Mouse (Mus musculus) hindbrain, embryonic 10.5 days (tissue): Measurements from ENCODE around the gene Mgat5. TPM values are rescaled to one million over a fixed set of nuclear protein-coding genes. Genes with fewer than 3 reads are reported as not detected.

Experiments
- DNase-seq: peaks from one replicate; pipeline ENCODE4 v3.0.0-alpha.2; 2017; ENCODE audit warnings: low spot score
- H3K27ac ChIP-seq: fragments of 300-500 bp; sonication (generic); 2 replicates; pipeline ENCODE4 v1.5.1; 2016; ENCODE audit warnings: mild to moderate bottlenecking, moderate library complexity
- H3K27me3 ChIP-seq: fragments of 300-500 bp; sonication (generic); 2 replicates; pipeline ENCODE4 v1.6.1; 2016; ENCODE audit warnings: mild to moderate bottlenecking; ENCODE audit not compliant: poor library complexity, insufficient read depth, severe bottlenecking
- H3K36me3 ChIP-seq: fragments of 300-500 bp; sonication (generic); 2 replicates; pipeline ENCODE4 v1.6.1; 2016; ENCODE audit warnings: mild to moderate bottlenecking, moderate library complexity
- H3K4me1 ChIP-seq: fragments of 300-500 bp; sonication (generic); replicated peaks from 2 replicates; pipeline ENCODE4 v1.6.1; 2016; ENCODE audit warnings: mild to moderate bottlenecking
- H3K4me3 ChIP-seq: fragments of 300-500 bp; sonication (generic); 2 replicates; pipeline ENCODE4 v1.5.1; 2016; ENCODE audit warnings: mild to moderate bottlenecking, moderate library complexity
- H3K9me3 ChIP-seq: fragments of 300-500 bp; sonication (generic); 2 replicates; pipeline ENCODE4 v1.6.1; 2016; ENCODE audit warnings: mild to moderate bottlenecking, moderate library complexity
- WGBS: fragments of 180-500 bp; shearing (Covaris S2); methylation state at CpG from one replicate; pipeline ENCODE4 v1.1.7; 2016; 5-methylcytosine and 5-hydroxymethylcytosine counted together
- polyA plus RNA-seq: library from polyadenylated mRNA; unstranded; fragments of >200 nt; fragmentation: Nextera tagmentation; extraction: Ambion mirVana; gene quantifications from 2 replicates; pipeline ENCODE4 v1.2.1, GENCODE M21; 2016

Gene Mgat5
- 4.7 and 7.0 TPM in 2 replicates for polyA plus RNA-seq

GRCm38 (mm10) chr1:127204817-127205485, at the start of gene Mgat5:
Mgat5 (plus strand) TSS chr1:127205015.
- Histone ChIP-seq H3K4me3 (peak within 1 kb of the TSS; percentile 84), H3K36me3 (no peaks in the 10 kb centered on the region), H3K27ac (peak within 1 kb of the TSS; percentile 90), H3K27me3 (no peaks in the 10 kb centered on the region), H3K4me1 (peaks cover 36% of the 10 kb centered on the region), H3K9me3 (no peaks in the 10 kb centered on the region)
- WGBS, result under 1% methylated on average over 51 of the region's 51 CpGs
- peak; percentile 93 for DNase-seq

- no peak overlapping the region for H3K27ac ChIP-seq
- H3K4me1 ChIP-seq, result no peaks in the 10 kb centered on the region
- DNase-seq, result no peak
- WGBS, result 90% methylated on average over 5 of the region's 5 CpGs
- H3K27me3 ChIP-seq, result no peaks in the 10 kb centered on the region
- no peak overlapping the region for H3K4me3 ChIP-seq
- no peaks in the 10 kb centered on the region for H3K36me3 ChIP-seq
- no peaks in the 10 kb centered on the region for H3K9me3 ChIP-seq
These were observed 44.6 kb upstream of the Mgat5 start for GRCm38 (mm10) chr1:127160118-127160760.

GRCm38 (mm10) chr1:127164589-127165160, 40.1 kb upstream of the Mgat5 start:
- Histone ChIP-seq H3K36me3 (no peaks in the 10 kb centered on the region), H3K27ac (no peak overlapping the region), H3K4me3 (no peak overlapping the region), H3K27me3 (no peaks in the 10 kb centered on the region), H3K4me1 (peaks cover 6% of the 10 kb centered on the region; the same call in 1 of the 2 replicates), H3K9me3 (no peaks in the 10 kb centered on the region)
- 88% methylated on average over 4 of the region's 4 CpGs for WGBS
- DNase-seq, result no peak

GRCm38 (mm10) chr1:127166521-127166920, 38.3 kb upstream of the Mgat5 start:
- no peak overlapping the region for H3K4me3 ChIP-seq
- H3K9me3 ChIP-seq, result no peaks in the 10 kb centered on the region
- H3K27ac ChIP-seq, result no peak overlapping the region
- no peaks in the 10 kb centered on the region for H3K36me3 ChIP-seq
- no peaks in the 10 kb centered on the region for H3K27me3 ChIP-seq
- peaks cover 6% of the 10 kb centered on the region; the same call in 1 of the 2 replicates for H3K4me1 ChIP-seq
- no peak for DNase-seq

DNA sequence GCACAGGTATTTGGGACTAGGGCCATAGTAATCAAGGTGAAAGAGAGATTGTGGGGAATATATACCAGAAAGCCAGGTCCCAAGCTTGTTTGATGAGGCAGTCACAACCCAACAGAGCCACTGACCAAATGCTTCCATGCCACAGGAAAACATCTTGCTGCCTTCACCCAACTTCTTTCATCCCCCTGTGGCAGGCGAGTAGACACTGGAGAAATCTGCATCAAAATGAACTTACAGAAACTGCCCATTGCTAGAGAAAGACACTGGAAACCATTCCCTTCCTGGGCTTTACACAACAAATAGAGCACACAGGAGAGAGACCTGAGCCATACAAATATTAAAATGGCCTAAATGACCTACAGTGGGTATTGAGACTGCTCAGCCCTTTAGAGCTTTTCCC, 37.2 kb upstream of the Mgat5 start:
- no peak for DNase-seq
- H3K9me3 ChIP-seq, result no peaks in the 10 kb centered on the region
- WGBS, result 77% methylated on average over 1 of the region's 1 CpGs
- H3K4me3 ChIP-seq, result no peak overlapping the region
- no peaks in the 10 kb centered on the region for H3K36me3 ChIP-seq
- H3K27me3 ChIP-seq, result no peaks in the 10 kb centered on the region
- H3K27ac ChIP-seq, result no peak overlapping the region
- H3K4me1 ChIP-seq, result peaks cover 6% of the 10 kb centered on the region; the same call in 1 of the 2 replicates

DNA sequence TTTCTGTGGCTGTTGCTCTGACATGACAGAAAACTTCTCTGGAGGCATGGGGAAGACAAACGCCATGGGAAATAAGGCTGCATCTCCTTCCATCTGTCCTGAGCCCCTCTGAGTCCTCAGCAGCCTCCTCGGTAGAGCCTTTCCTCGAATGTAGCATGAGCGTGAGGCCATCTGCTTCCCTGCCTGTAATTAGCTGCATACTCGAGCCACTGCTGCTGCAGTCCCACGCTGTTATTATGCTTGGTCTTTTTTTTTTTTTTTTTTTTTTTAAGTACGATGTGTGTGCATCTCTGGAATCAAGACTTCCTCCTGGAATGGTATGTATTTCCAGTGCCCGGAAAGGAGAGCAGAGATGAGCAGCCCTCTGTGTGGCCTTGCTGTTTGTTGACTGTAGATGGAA, 36.6 kb upstream of the Mgat5 start:
- Histone ChIP-seq H3K27ac (no peak overlapping the region), H3K36me3 (no peaks in the 10 kb centered on the region), H3K4me1 (peaks cover 6% of the 10 kb centered on the region; the same call in 1 of the 2 replicates), H3K27me3 (no peaks in the 10 kb centered on the region), H3K9me3 (no peaks in the 10 kb centered on the region), H3K4me3 (no peak overlapping the region)
- 70% methylated on average over 8 of the region's 8 CpGs for WGBS
- no peak for DNase-seq

GRCm38 (mm10) chr1:127169516-127169915, 35.3 kb upstream of the Mgat5 start:
- Histone ChIP-seq H3K4me3 (no peak overlapping the region), H3K4me1 (peaks cover 6% of the 10 kb centered on the region; the same call in 1 of the 2 replicates), H3K27me3 (no peaks in the 10 kb centered on the region), H3K36me3 (no peaks in the 10 kb centered on the region), H3K9me3 (no peaks in the 10 kb centered on the region), H3K27ac (no peak overlapping the region)
- DNase-seq, result no peak
- 90% methylated on average over 8 of the region's 8 CpGs for WGBS

- 83% methylated on average over 7 of the region's 7 CpGs for WGBS
- Histone ChIP-seq H3K27me3 (no peaks in the 10 kb centered on the region), H3K36me3 (no peaks in the 10 kb centered on the region), H3K27ac (no peak overlapping the region), H3K9me3 (no peaks in the 10 kb centered on the region), H3K4me3 (no peak overlapping the region), H3K4me1 (peaks cover 6% of the 10 kb centered on the region; the same call in 1 of the 2 replicates)
- no peak for DNase-seq
These were observed 33.5 kb upstream of the Mgat5 start for GRCm38 (mm10) chr1:127171361-127171760.

DNA sequence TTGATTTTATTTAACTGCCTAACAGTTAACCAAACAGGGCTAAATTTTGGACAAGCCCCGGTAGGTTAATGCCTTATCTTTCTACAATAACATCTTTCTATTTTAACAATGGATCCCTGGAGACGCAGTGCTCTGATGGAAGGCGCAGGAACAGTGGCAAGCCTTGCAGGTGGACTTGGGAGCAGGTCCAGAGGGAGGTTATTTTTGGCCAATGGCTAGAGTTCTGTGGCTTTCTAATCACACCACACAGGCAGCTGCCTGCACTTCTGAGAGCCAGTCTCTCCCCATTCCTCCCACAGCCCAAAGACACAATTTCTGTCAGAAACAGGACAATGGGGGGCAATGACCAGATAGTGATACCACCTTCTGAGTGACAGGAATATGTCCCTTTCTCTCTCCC, 31.4 kb upstream of the Mgat5 start:
- H3K4me1 ChIP-seq, result no peaks in the 10 kb centered on the region
- no peaks in the 10 kb centered on the region for H3K27me3 ChIP-seq
- H3K4me3 ChIP-seq, result no peak overlapping the region
- H3K9me3 ChIP-seq, result no peaks in the 10 kb centered on the region
- H3K36me3 ChIP-seq, result no peaks in the 10 kb centered on the region
- DNase-seq, result no peak
- 86% methylated on average over 3 of the region's 3 CpGs for WGBS
- H3K27ac ChIP-seq, result no peak overlapping the region

GRCm38 (mm10) chr1:127192396-127192795, 12.4 kb upstream of the Mgat5 start:
- no peaks in the 10 kb centered on the region for H3K9me3 ChIP-seq
- H3K27ac ChIP-seq, result no peak overlapping the region
- H3K27me3 ChIP-seq, result no peaks in the 10 kb centered on the region
- no peak overlapping the region for H3K4me3 ChIP-seq
- DNase-seq, result no peak
- no peaks in the 10 kb centered on the region for H3K4me1 ChIP-seq
- H3K36me3 ChIP-seq, result no peaks in the 10 kb centered on the region
- 85% methylated on average over 6 of the region's 6 CpGs for WGBS

DNA sequence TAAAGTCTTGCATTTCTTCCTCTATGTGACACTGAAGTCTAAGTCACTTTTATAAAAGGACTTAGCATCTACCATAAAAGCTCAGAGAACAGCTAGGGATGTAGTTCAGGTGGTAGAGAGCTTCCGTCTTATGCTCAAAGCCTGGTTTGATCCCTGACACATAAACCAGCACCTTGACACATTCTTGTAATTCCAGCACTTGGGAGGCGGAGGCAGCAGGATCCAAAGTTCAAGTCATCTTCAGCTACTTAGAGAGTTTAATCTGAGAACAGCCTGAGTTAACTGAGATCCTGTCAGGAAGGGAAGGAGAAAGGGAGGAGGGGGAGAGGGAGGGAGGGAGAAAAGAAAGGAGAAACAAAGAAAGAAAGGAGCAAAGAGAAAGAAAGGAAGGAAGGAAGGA, 5.6 kb upstream of the Mgat5 start:
- Histone ChIP-seq H3K27ac (no peak overlapping the region), H3K27me3 (no peaks in the 10 kb centered on the region), H3K36me3 (no peaks in the 10 kb centered on the region), H3K4me3 (no peak overlapping the region), H3K4me1 (0 out of 2 replicates have a peak, but pooled peaks cover 3% of the 10 kb centered on the region), H3K9me3 (no peaks in the 10 kb centered on the region)
- DNase-seq, result no peak
- 76% methylated on average over 2 of the region's 2 CpGs for WGBS

GRCm38 (mm10) chr1:127202360-127202759, 2.5 kb upstream of the Mgat5 start:
- Histone ChIP-seq H3K9me3 (no peaks in the 10 kb centered on the region), H3K4me3 (no peak overlapping the region), H3K27me3 (no peaks in the 10 kb centered on the region), H3K27ac (no peak overlapping the region), H3K36me3 (no peaks in the 10 kb centered on the region), H3K4me1 (peaks cover 21% of the 10 kb centered on the region)
- DNase-seq, result no peak
- WGBS, result 81% methylated on average over 4 of the region's 4 CpGs

- Histone ChIP-seq H3K36me3 (no peaks in the 10 kb centered on the region), H3K27ac (no peak overlapping the region), H3K4me1 (peaks cover 30% of the 10 kb centered on the region), H3K27me3 (no peaks in the 10 kb centered on the region), H3K9me3 (no peaks in the 10 kb centered on the region), H3K4me3 (no peak overlapping the region)
- 72% methylated on average over 4 of the region's 4 CpGs for WGBS
- DNase-seq, result no peak
These were observed 1.5 kb upstream of the Mgat5 start for GRCm38 (mm10) chr1:127203231-127203764.
